Mouse (Mus musculus) heart, embryonic 12.5 days (tissue): ENCODE data around the gene Nup62. TPM values are rescaled to one million over a fixed set of nuclear protein-coding genes. Genes with fewer than 3 reads are reported as not detected.

Source experiments
- microRNA counts: library from miRNA; unstranded; fragments of <30 nt; microRNA quantifications from one replicate; lab custom pipeline; 2017
- microRNA-seq: library from miRNA; unstranded; fragments of <30 nt; microRNA quantifications from one replicate; pipeline ENCODE4, GENCODE M21; 2017
- polyA plus RNA-seq: library from polyadenylated mRNA; unstranded; fragments of >200 nt; fragmentation: Nextera tagmentation; extraction: Ambion mirVana; gene quantifications from 2 replicates; pipeline ENCODE4 v1.2.1, GENCODE M21; 2016

Gene Nup62
- polyA plus RNA-seq, 1 experiment from 2014 or later: 90.9 TPM

MicroRNAs encoded within 50 kb of the gene (microRNA counts, 519-probe panel; counts per million panel counts)
- not detected for microRNA mmu-miR-707 (lab: Ali Mortazavi, UCI)

Small RNA genes within 50 kb of the gene (microRNA-seq; reads per million reads assigned to microRNA genes)
- gene Mir707: not detected

Other genes with a start within 250 kb of the Nup62 start
- 0.12 TPM in 1 of 2 replicates, not detected in the other for gene Napsa, start 243.7 kb upstream of the Nup62 start, polyA plus RNA-seq
- 0.15 and 0.17 TPM in 2 replicates for gene Kcnc3, start 225.4 kb upstream of the Nup62 start, polyA plus RNA-seq
- gene Myh14, start 145.2 kb upstream of the Nup62 start, polyA plus RNA-seq: 0.59 and 1.0 TPM in 2 replicates
- gene Izumo2, start 107.3 kb upstream of the Nup62 start, polyA plus RNA-seq: not detected in 2 replicates
- gene Vrk3, start 67.7 kb upstream of the Nup62 start, polyA plus RNA-seq: 29.4 and 32.2 TPM in 2 replicates
- gene Zfp473, start 65.0 kb upstream of the Nup62 start, polyA plus RNA-seq: 0.78 and 0.98 TPM in 2 replicates
- 0.78 and 1.1 TPM in 2 replicates for gene Il4i1, start 299 bp downstream of the Nup62 start, polyA plus RNA-seq
- 2.6 and 2.7 TPM in 2 replicates for gene Atf5, start 570 bp downstream of the Nup62 start, polyA plus RNA-seq
- 105 and 108 TPM in 2 replicates for gene Akt1s1, start 32.9 kb downstream of the Nup62 start, polyA plus RNA-seq
- 60.0 and 61.2 TPM in 2 replicates for gene Tbc1d17, start 33.0 kb downstream of the Nup62 start, polyA plus RNA-seq
- 23.3 and 27.0 TPM in 2 replicates for gene Pnkp, start 41.1 kb downstream of the Nup62 start, polyA plus RNA-seq
- 308 and 321 TPM in 2 replicates for gene Ptov1, start 53.7 kb downstream of the Nup62 start, polyA plus RNA-seq
- 76.8 and 81.2 TPM in 2 replicates for gene Med25, start 76.6 kb downstream of the Nup62 start, polyA plus RNA-seq
- gene Fuz, start 80.0 kb downstream of the Nup62 start, polyA plus RNA-seq: 12.0 and 12.6 TPM in 2 replicates
- 74.5 and 77.2 TPM in 2 replicates for gene Ap2a1, start 113.4 kb downstream of the Nup62 start, polyA plus RNA-seq
- gene Tsks, start 127.1 kb downstream of the Nup62 start, polyA plus RNA-seq: 0.19 TPM in 1 of 2 replicates, not detected in the other
- 10.7 and 11.5 TPM in 2 replicates for gene Cpt1c, start 158.8 kb downstream of the Nup62 start, polyA plus RNA-seq
- 377 and 394 TPM in 2 replicates for gene Prmt1, start 170.5 kb downstream of the Nup62 start, polyA plus RNA-seq
- 59.5 and 60.8 TPM in 2 replicates for gene Irf3, start 181.6 kb downstream of the Nup62 start, polyA plus RNA-seq
- gene Bcl2l12, start 182.6 kb downstream of the Nup62 start, polyA plus RNA-seq: 42.1 and 42.5 TPM in 2 replicates
- gene Scaf1, start 200.3 kb downstream of the Nup62 start, polyA plus RNA-seq: 37.0 and 41.2 TPM in 2 replicates
- 79.3 and 79.4 TPM in 2 replicates for gene Rras, start 201.9 kb downstream of the Nup62 start, polyA plus RNA-seq
- 7.1 and 7.2 TPM in 2 replicates for gene Prr12, start 236.8 kb downstream of the Nup62 start, polyA plus RNA-seq
- gene Nosip, start 246.3 kb downstream of the Nup62 start, polyA plus RNA-seq: 43.3 and 45.7 TPM in 2 replicates
- 13.6 and 14.0 TPM in 2 replicates for gene Prrg2, start 246.6 kb downstream of the Nup62 start, polyA plus RNA-seq